Mouse (Mus musculus): ENCODE results near the gene Apobec3. TPM values are rescaled to one million over a fixed set of nuclear protein-coding genes. Genes with fewer than 3 reads are reported as not detected.
A peak's percentile ranks its signal among the peaks of the same experiment; 100 is the strongest.
"Not testable (repeated sequence)": the region's sequence is repeated elsewhere in the genome, so short reads cannot be mapped to it uniquely, and the experiment has no call there.

The Apobec3 gene
- polyA plus RNA-seq, 2 experiments from 2014 or later = 560 to 705 TPM

DNA sequence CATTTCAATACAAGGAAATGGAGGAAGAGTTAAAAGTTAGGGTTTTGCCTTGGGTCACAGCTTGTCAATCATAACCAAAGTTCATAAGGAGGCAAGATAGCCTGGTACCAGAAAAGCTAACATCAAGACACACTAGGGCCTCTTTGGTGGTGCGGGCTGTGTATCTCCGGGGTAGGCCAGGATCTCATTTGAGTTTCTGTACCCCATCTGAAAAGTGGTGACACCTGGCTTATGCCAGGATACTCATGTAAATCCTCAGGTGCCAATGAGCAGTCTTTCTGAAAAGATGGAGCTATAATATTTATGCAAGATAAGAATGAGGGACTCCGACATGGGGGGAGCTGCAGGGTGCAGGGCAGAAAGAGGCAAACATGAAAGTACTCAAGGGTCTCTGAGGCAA lies 36.9 kb downstream of the Apobec3 start:
- no peak for ATAC-seq

DNA sequence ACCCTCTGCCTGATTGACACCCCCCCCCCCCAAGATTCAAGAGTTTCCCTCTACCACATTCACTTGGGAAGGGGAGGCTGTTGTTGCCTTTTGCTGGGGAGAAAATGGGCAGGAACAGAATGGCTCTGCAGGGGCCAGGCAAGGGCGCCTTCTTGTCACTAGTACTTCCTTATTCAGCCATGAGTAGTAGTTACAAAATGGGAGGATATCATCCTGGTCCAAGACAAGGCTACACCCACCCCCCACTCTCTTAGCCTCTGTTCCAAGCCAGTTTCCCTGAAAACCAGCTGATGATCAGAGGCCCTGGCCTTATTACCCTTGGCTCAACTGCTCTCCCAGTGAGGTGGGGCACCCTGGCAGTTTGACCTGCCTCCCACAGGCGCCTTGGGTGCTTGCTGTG lies 37.3 kb downstream of the Apobec3 start:
- ATAC-seq = no peak

DNA sequence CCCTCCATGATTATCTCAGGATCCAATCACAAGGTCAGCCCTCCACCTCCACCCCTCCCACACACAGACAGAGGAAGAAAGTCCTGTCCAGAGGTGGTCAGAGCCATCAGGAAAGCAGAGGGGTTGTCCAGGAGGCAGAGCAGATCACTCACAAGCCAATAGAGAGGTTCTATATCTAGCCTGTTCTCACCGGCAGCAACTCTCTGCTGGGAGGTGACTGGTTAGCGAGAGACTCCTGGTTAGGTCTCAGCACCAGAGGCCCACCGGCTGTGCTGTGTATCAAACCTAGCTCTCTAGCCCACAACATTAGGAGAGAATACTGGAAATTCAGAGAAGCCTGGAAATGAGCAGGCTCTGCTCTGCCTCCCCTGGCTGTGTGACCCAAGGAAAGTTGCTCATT lies 38.3 kb downstream of the Apobec3 start:
- ATAC-seq = no peak

DNA sequence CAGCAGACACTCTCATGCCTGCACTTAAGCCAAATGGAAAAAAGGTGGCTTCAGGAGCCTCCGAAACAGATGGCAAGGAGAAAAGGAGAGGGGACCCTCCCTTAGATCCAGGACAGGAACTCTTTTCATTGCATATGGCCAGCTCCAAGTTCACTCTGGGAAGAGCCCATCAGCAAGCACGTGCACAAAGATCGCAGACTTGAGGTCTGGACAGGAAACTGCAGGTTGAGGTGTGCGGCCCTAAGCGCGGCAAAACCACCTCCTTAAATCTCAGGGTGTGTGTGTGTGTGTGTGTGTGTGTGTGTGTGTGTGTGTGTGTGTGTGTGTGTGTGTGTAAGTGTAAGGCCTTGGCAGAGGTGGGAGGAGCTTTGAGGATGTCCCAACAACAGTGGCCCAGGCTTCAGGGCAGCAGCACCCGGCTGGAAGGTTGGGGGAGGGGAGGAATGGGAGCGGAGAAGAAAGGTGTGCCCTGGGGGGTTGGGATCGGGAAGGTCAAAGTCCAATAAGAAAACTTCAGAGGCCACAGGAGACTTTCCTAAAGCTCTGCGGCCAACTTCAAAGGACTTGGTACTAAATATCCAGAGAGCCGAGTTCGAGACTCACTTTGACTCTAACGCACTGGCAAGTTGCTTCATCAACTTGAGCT lies 40.2 kb downstream of the Apobec3 start:
- ATAC-seq = peak; percentile 4

DNA sequence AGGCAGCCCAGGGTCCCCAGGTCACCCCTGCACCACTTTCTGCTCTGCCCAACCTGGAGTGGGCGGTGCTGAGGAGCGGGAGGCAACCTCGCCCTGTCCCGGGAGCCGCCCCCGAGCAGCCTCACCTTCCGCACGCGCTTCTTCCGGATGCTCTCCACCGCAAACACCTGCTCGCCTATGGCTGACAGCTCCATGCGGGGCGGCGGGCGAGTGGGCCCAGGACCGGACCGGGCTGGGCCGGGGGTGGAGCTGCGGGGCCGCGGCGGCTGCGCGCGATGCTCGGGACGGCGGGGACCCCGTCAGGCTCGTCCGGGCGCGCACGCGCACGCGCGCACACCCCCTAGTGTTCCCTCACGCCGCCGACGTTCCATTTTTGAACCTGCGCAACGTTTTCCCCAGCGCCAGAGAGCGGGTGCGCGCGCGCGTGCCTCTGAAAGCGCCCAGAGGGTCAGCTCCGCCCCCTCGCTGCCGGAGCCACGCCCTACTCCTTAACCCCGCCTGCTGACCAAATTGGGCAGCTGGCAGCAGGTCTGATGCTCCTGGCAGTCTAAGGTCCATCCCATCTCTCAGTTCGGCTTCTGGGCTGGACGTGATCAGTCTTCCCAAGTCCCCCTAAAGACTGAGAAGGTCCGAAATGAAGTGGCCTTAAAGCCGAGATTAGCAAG lies 41.0 kb downstream of the Apobec3 start:
- ATAC-seq = peak; percentile 72

DNA sequence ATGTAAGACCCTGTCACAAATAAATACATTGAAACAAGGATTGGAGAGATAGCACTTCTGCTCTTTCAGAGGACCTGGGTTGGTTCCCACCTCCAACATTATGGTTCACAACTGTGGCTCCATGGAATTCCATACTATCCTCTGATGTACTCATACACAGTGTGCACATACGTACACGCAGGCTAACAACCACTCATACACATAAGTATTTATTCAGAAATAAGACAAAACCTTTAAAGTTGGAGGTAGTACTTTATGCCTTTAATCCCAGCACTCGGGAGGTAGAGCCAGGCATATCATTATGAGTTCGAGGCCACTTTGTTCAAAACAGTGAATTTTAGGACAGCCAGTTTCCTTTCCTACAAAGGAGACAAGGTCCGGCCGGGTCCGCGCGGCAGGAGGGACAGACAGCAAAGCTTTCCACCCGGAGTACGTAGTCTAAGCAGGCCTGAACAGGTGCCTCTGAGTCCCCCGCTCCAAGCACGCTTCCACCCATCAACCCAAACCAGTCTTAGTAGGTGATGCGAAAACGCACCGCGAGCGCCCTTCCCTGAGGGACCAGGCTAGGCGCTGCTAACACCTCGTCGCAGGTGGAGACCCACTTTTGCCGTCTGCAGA lies 41.7 kb downstream of the Apobec3 start:
- ATAC-seq = no peak

DNA sequence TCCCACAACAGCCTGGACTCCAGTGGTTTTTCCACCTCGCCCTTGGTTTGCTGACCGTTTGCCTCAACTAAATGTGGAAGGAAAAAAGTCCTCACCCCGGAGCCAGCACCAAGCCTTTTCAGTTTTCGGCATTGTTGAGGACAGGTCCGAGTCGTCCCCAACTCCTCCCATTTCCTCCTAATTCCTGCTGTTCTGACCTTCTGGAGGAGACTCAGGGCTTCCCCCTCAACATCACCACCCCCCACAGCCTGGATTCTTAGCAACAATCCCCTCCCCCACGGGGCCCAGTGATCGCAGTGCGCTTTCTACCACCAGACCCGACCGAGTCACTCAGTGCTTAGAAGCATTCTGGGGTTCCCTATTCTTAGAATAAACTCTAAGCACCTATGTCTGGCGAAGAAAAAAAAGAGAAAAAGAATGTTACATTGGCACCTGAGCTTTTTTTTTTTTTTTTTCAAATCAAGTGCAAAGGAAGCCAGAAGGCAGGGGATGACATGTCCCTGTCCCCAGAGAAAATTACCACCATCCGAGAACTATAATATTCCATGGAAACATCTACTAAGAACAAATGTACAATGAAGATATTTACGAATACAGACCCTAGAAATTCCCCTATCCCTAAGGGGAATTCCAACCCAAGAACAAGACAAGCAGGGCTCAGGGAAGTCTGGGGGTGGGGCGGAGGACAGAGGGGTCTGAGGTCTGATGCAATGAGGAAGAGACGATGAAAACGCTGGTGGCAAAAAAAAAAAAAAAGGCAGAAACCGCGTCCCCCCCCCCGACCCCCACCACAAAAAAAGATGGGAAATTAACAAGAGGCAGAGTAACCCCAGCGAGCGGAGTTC lies 42.4 kb downstream of the Apobec3 start:
- ATAC-seq = no peak

DNA sequence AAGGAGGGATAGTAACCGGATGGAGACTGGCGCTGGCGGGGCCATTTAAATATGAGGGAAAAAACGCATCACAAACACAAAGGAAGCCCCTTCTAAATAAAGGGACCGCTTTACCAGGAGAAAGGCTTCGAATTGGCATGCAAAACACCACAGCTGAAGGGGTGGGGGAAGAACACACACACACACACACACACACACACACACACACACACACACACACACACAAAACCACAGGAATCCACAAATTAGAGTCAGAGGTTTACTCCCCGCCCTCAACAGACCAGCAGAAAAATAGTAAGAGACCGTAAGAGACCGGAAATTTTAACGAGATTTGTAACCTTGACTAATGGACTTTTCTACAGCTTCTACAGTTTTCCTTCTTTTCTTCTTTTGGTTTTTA lies 43.3 kb downstream of the Apobec3 start:
- ATAC-seq = peak; percentile 8

DNA sequence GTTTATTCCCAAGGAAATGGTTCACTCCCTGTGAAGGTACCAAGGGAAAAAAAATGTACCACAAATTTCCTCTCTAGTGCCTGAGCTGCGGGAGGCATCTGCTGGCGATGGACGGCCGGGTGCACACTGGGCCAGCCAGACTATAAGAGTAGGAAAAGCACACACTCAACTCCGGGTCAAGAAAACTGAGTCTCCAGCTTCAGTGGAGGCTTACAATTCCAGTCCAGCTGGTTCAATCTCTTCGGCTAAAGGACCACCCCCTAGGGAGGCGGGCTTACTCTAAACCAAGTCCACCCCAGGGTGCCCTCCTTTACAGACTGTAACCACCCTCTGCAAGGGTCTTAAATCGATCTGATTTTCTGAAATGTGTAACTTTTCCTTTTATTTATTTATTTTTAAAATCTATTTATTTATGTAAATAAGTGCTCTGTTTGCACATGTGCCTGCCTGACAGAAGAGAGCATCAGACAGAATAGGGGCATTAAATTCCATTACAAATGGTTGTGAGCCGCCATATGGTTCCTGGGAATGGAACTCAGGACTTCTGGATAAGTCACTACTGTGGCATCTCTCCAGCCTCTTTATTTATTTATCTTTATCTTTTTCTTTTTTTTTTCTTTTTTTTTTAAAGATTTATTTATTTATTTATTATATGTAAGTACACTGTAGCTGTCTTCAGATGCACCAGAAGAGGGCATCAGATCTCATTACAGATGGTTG lies 44.4 kb downstream of the Apobec3 start:
- no peak for ATAC-seq

DNA sequence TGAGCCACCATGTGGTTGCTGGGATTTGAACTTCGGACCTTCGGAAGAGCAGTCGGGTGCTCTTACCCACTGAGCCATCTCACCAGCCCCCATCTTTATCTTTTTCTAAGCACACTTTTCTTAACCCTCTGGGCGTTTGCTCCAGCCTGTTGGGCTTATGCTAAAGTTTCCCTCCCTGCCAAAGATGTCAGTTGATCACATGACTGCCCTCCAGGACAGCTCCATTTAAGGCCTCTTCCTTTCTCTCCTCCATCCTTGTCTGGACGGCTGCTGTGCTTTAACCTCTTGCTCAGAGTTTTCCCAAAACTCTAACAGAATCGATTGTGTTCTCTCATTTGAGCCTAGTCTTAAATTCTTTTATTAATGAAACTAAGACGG lies 44.9 kb downstream of the Apobec3 start:
- ATAC-seq = no peak

DNA sequence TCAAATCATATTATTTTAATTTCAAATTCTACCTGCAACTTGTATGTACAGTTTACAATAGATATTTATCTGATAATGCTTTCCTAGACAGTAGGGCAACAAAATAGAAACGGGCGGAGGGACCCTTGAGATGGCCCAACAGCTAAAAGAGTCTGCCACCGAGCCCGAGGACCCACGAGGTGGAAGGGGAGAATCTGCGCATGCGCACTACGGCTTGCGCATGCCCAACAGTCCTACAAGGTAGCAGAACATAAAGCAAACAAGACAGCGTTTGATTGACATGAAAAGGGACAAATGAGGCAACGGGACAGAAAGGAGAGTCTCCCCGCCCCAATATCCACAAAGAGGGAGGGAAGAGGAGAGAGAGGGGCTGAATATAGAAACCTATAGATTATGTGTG lies 47.6 kb downstream of the Apobec3 start:
- ATAC-seq = no peak

DNA sequence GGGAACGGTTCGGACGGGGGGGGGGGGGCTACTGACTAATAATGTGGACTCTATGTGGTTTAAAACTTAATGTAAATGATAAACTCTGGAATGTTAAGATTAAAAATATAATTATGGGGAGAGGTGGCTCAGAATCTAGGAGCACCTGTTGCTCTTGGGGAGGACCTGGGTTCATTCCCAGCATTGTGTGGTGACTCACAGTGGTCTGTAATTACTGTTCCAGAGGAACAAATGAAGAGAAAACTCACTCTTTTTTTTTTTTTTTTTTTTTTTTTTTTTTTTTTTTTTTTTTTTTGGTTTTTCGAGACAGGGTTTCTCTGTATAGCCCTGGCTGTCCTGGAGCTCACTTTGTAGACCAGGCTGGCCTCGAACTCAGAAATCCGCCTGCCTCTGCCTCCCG lies 48.0 kb downstream of the Apobec3 start:
- not testable (repeated sequence) for ATAC-seq

DNA sequence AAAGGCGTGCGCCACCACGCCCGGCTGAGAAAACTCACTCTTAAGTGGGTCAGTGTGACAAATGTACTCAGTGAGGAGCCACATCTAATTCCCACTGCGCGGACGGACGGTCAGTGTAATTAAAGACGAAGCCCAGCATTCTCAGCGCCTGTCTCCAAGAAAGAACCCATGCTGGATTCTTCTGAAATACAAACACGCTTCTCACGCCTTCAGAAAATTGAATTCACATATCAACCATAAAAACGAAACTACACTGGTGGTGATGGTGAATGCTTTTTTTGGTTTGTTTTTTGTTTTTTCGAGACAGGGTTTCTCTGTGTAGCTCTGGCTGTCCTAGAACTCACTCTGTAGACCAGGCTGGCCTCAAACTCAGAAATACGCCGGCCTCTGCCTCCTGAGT lies 48.5 kb downstream of the Apobec3 start:
- no peak for ATAC-seq

DNA sequence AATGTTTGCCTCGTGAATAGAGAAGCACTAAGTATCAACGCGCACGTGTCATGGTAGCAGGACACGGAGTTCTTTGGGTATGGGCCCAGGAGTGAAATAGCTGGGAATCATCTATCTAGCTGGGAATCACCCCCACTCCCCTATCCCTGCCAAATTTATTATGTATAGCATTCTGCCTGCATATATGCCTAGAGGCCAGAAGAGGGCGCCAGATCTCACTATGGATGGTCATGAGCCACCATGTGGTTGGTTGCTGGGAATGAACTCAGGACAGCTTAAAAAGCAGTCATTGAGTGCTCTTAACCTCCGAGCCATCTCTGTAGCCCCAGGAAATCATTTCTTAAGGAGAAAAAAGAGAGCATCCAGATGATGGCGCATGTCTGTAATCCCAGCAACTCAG lies 49.5 kb downstream of the Apobec3 start:
- ATAC-seq = peak; percentile 74

DNA sequence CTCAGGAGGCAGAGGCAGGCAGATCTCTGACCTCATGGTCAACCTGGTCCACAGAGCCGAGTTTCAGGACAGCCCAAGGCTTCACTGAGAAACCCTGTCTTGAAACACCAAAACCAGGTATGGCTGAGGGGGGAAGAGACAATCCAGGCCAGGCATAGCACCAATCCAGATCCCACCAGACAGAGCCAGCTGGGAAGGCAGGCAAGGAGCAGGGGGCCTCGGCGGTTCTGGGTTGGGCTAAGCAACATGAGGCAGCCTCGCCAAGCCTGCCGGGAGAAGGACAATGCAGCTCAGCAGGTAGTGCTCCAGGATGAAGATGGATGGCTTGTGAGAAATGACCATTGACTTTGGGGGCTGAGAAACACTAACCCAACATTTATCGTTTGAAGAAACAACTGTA lies 51.1 kb downstream of the Apobec3 start:
- no peak for ATAC-seq

DNA sequence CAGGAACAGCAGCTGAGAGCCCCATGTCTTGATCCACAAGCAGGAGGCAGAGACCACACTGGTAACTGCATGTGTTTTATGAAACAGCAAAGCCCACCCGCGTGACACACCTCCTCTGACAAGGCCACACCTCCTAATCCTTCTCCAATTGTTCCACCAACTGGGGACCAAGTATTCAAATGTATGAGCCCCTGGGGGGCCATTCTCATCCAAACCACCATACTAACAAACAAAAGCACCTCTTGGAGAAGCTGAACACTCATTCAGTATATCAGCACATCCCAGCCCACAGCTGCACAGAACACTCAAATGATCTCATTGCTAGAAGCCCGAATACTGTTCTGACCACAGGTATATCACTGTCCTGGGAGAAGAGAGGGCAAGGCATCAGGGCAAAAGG lies 52.1 kb downstream of the Apobec3 start:
- no peak for ATAC-seq

DNA sequence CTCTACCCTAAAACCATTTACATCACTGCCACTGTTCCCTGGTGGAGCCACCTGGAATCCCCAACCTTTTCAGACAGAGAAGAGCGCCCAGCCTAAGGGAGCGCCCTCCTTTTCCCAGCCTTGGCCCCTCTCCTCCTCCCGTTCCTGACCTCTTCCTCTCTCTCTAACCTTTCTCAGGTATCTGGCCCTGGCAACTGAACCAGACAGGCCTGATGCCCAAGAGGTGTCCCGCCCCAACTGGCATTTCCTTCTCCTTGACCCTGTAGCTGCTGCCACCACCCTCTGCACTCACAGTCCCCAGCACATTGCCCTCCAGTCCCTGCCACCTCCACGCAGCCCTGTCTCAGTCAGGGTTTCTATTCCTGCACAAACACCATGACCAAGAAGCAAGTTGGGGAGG lies 53.5 kb downstream of the Apobec3 start:
- ATAC-seq = no peak

DNA sequence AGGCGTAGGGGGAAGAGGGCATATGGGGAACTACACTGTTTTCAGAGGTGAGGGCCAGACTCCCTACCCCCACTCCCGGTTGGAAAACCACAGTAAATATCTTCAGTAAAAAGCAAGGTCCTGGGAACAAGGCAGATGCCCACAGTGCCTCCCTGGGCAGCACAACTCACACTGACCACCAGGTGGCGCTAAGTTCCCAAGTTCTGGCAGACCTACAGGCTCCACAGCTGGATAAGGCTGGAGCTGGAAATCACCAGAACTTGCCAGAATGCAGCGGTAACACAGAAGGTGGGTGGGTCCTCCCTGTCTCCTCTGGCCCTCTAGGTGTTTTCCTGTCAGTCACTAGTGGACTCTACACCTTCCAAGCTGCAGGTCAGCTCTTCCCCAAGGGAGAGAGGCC lies 54.6 kb downstream of the Apobec3 start:
- peak; percentile 69 for ATAC-seq

DNA sequence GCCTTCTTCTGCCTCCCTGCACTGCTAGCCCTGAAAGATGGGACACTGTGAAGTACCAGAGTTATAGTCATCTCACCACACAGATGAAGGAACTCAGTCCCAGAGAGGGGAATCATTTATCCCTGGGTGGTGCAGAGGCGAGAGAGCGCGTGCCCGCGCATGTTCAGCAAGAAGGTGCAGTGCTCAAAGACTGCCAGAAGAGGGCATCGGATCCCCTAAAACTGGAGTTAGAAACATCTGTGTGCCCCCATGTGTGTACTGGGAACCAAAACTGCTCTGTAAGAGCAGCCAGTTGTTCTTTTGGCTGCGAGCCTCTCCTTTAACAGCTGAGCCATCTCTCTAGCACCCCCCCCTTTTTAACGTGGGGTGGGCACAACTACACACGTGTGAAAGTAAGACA lies 55.3 kb downstream of the Apobec3 start:
- no peak for ATAC-seq

DNA sequence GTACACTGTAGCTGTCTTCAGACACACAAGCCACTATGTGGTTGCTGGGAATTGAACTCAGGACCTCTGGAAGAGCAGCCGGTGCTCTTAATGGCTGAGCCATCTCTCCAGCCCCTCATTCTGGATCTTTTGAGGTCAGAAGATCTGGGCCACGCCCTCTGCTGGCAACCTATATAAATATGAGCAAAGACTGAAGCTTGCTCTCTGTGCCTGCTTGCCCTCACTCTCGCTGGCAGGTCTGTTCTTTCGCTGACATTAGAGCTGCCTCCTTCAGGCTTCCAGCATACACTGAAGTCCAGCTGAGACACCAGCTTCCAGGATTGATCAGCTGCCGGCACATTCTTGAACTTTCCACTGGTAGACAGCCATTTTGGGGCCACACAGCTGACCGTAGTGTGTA lies 56.2 kb downstream of the Apobec3 start:
- ATAC-seq = no peak

DNA sequence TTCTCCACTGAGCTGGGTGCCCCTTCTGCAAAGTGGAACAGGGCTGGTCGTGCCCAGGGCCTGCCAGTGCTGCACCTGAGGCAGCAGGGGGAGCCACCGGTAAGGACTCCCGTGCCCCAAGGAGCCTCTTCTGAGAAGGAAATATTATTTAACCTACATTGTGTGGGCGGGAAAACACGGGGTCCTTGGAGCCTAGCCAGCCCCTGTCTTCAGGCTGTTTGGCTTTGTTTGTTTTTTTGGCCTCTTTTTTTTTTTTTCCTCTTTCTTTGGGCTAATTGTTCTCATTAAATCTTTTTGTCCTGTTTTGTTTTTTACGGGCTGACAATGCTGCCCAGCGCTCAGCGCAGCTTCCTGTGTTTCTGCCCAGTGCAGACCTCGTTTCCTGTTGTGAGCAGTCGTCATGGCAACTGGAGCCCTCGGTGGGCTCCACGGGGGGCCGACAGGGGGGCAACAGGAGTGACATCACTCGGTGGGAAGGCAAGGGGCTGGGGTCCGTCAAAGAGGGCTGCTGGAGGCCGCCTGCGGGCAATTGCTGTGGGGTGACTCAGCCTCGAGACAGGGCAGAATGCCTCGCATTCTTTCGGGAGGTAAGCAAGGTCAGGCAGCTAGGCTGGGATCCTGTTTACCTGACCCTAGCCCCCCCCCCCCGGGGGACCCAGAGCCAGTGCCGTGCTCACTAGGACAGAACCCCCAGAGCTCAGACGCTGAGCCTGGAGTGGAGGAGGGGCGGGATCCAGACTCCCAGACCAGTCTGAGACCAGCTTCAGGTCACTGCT lies 59.0 kb downstream of the Apobec3 start:
- peak; percentile 77 for ATAC-seq

DNA sequence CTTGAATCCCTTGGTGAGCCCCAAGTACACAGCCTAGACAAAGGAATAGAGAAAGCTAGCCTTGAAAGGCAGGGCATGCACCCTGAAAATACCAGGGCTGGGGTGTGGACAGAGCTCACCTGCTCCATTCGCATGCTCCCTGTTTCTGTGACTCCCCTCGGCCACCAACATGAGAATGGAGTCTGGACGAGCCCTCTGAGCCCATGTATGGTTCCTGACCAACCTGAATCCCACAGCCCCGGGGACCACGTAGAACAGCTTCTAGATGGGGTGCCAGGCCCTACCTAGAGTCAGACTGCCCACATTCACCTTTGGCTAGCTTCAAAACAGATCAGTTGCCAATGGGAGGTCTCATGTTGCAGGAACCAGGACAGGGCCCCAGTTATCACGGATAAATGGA lies 59.8 kb downstream of the Apobec3 start:
- ATAC-seq = no peak
